Mouse (Mus musculus) heart, embryonic 16.5 days (tissue): ENCODE results near the gene 1810009A15Rik. TPM values are rescaled to one million over a fixed set of nuclear protein-coding genes. Genes with fewer than 3 reads are reported as not detected.

Source experiments
- ATAC-seq: fragments of 200-750 bp; cut with Nextera tagmentation; replicated peaks from 2 replicates; pipeline ENCODE4 v1.8.0; 2017; ENCODE audit warnings: moderate number of reproducible peaks; ENCODE audit not compliant: insufficient read depth, low FRiP score; ENCODE audit errors: extremely low read depth
- H3K27ac ChIP-seq: fragments of 300-500 bp; sonication (generic); 2 replicates; pipeline ENCODE4 v1.5.1; 2014; ENCODE audit warnings: mild to moderate bottlenecking, low read length, control low read depth, moderate library complexity
- H3K27me3 ChIP-seq: fragments of 300-500 bp; sonication (generic); 2 replicates; pipeline ENCODE4 v1.6.1; 2014; ENCODE audit warnings: low read length, mixed read lengths; ENCODE audit not compliant: control insufficient read depth, insufficient read depth
- H3K36me3 ChIP-seq: fragments of 300-500 bp; sonication (generic); 2 replicates; pipeline ENCODE4 v1.6.1; 2014; ENCODE audit not compliant: control insufficient read depth, insufficient read depth
- H3K4me1 ChIP-seq: fragments of 300-500 bp; sonication (generic); 2 replicates; pipeline ENCODE4 v1.6.1; 2014; ENCODE audit warnings: low read length, mixed read lengths; ENCODE audit not compliant: control insufficient read depth, insufficient read depth
- H3K4me2 ChIP-seq: fragments of 300-500 bp; sonication (generic); 2 replicates; pipeline ENCODE4 v1.6.1; 2014; ENCODE audit warnings: low read depth, mild to moderate bottlenecking, control low read depth, low read length
- H3K4me3 ChIP-seq: fragments of 300-500 bp; sonication (generic); 2 replicates; pipeline ENCODE4 v1.5.1; 2014; ENCODE audit warnings: mild to moderate bottlenecking, control low read depth, low read length
- H3K9ac ChIP-seq: fragments of 300-500 bp; sonication (generic); 2 replicates; pipeline ENCODE4 v1.6.1; 2014; ENCODE audit warnings: low read length, control low read depth
- H3K9me3 ChIP-seq: fragments of 300-500 bp; sonication (generic); replicated peaks from 2 replicates; pipeline ENCODE4 v1.6.1; 2016; ENCODE audit warnings: low read length; ENCODE audit not compliant: control insufficient read depth
- WGBS: fragments of 180-500 bp; shearing (Covaris S2); extraction: QIAGEN DNeasy Blood & Tissue Kit; methylation state at CpG from one replicate; pipeline ENCODE4 v1.1.7; 2014; 5-methylcytosine and 5-hydroxymethylcytosine counted together
- polyA plus RNA-seq: library from polyadenylated mRNA; unstranded; fragments of >200 nt; fragmentation: Nextera tagmentation; extraction: Ambion mirVana; gene quantifications from 2 replicates; pipeline ENCODE4 v1.2.1, GENCODE M21; 2015

Gene 1810009A15Rik
- polyA plus RNA-seq, 1 experiment from 2014 or later = 54.5 TPM

- ATAC-seq = peak; percentile 98
Measured at GRCm38 (mm10) chr19:8871267-8872186, 17.1 kb upstream of the 1810009A15Rik start, which contains the start of gene Ubxn1. Gene Ubxn1, plus strand, starts transcription at chr19:8871496.

GRCm38 (mm10) chr19:8872266-8872840, 16.3 kb upstream of the 1810009A15Rik start:
- ATAC-seq = no peak
- Histone ChIP-seq H3K4me2 (peak overlapping the region; percentile 91), H3K27me3 (no peaks in the 10 kb centered on the region), H3K27ac (no peak overlapping the region; the same call in 1 of the 2 replicates), H3K9ac (peak overlapping the region; percentile 95), H3K4me1 (peaks cover 6% of the 10 kb centered on the region), H3K36me3 (peaks cover 35% of the 10 kb centered on the region), H3K4me3 (peak overlapping the region; percentile 87), H3K9me3 (no peaks in the 10 kb centered on the region)
- WGBS = 68% methylated on average over 10 of the region's 10 CpGs

More at GRCm38 (mm10) chr19:8871267-8872186, 17.1 kb upstream of the 1810009A15Rik start, which contains the start of gene Ubxn1:
- H3K36me3 ChIP-seq = peaks cover 31% of the 10 kb centered on the region
- peak within 1 kb of the TSS; percentile 80 for H3K27ac ChIP-seq
- H3K9ac ChIP-seq = peak within 1 kb of the TSS; percentile 95
- WGBS = 2% methylated on average over 59 of the region's 59 CpGs
- peak within 1 kb of the TSS; percentile 91 for H3K4me2 ChIP-seq
- H3K4me1 ChIP-seq = peaks cover 6% of the 10 kb centered on the region
- H3K27me3 ChIP-seq = no peaks in the 10 kb centered on the region
- H3K4me3 ChIP-seq = peak within 1 kb of the TSS; percentile 87
- no peaks in the 10 kb centered on the region for H3K9me3 ChIP-seq

- H3K4me1 ChIP-seq = peaks cover 13% of the 10 kb centered on the region
- no peak for ATAC-seq
- no peak overlapping the region for H3K4me3 ChIP-seq
- H3K27ac ChIP-seq = no peak overlapping the region
- H3K36me3 ChIP-seq = peaks cover 38% of the 10 kb centered on the region
- H3K9me3 ChIP-seq = no peaks in the 10 kb centered on the region
- 85% methylated on average over 7 of the region's 7 CpGs for WGBS
- H3K9ac ChIP-seq = no peak overlapping the region
- H3K27me3 ChIP-seq = no peaks in the 10 kb centered on the region
- no peak overlapping the region for H3K4me2 ChIP-seq
Measured at GRCm38 (mm10) chr19:8875031-8875430, 13.6 kb upstream of the 1810009A15Rik start.

GRCm38 (mm10) chr19:8880311-8881033, 8.2 kb upstream of the 1810009A15Rik start, which contains the start of gene Uqcc3:
Gene Uqcc3, minus strand, starts transcription at chr19:8880923.
- H3K4me1 ChIP-seq = peaks cover 8% of the 10 kb centered on the region
- peak within 1 kb of the TSS; percentile 93 for H3K9ac ChIP-seq
- no peaks in the 10 kb centered on the region for H3K27me3 ChIP-seq
- peaks cover 17% of the 10 kb centered on the region for H3K36me3 ChIP-seq
- peak; percentile 92 for ATAC-seq
- WGBS = under 1% methylated on average over 42 of the region's 42 CpGs
- H3K4me3 ChIP-seq = peak within 1 kb of the TSS; percentile 95
- peak within 1 kb of the TSS; percentile 85 for H3K4me2 ChIP-seq
- H3K27ac ChIP-seq = peak within 1 kb of the TSS; percentile 92
- H3K9me3 ChIP-seq = no peaks in the 10 kb centered on the region

- peak overlapping the region; percentile 85 for H3K4me2 ChIP-seq
- no peaks in the 10 kb centered on the region for H3K27me3 ChIP-seq
- peaks cover 8% of the 10 kb centered on the region for H3K4me1 ChIP-seq
- WGBS = 14% methylated on average over 3 of the region's 3 CpGs
- H3K27ac ChIP-seq = peak overlapping the region; percentile 32; the same call in 1 of the 2 replicates
- H3K4me3 ChIP-seq = peak overlapping the region; percentile 95
- peaks cover 12% of the 10 kb centered on the region for H3K36me3 ChIP-seq
- peak overlapping the region; percentile 93 for H3K9ac ChIP-seq
- no peaks in the 10 kb centered on the region for H3K9me3 ChIP-seq
- no peak for ATAC-seq
Measured at GRCm38 (mm10) chr19:8881034-8881392, 7.6 kb upstream of the 1810009A15Rik start.

GRCm38 (mm10) chr19:8883616-8884015, 5.0 kb upstream of the 1810009A15Rik start, which contains the start of the genes Lbhd1 and Gm49403:
Gene Lbhd1, plus strand, starts transcription at chr19:8883732.
Gene Gm49403, plus strand, starts transcription at chr19:8883930.
- no peak within 1 kb of the TSS for H3K4me2 ChIP-seq
- H3K9me3 ChIP-seq = no peaks in the 10 kb centered on the region
- no peak for ATAC-seq
- H3K27me3 ChIP-seq = no peaks in the 10 kb centered on the region
- peaks cover 16% of the 10 kb centered on the region for H3K4me1 ChIP-seq
- H3K27ac ChIP-seq = no peak within 1 kb of the TSS
- no peak within 1 kb of the TSS for H3K9ac ChIP-seq
- no peaks in the 10 kb centered on the region for H3K36me3 ChIP-seq
- no peak within 1 kb of the TSS for H3K4me3 ChIP-seq
- WGBS = 67% methylated on average over 3 of the region's 3 CpGs

GRCm38 (mm10) chr19:8886916-8887584, 1.6 kb upstream of the 1810009A15Rik start:
- Histone ChIP-seq H3K4me1 (peaks cover 12% of the 10 kb centered on the region), H3K9ac (no peak overlapping the region), H3K27me3 (no peaks in the 10 kb centered on the region), H3K9me3 (no peaks in the 10 kb centered on the region), H3K4me3 (no peak overlapping the region), H3K36me3 (peaks cover 5% of the 10 kb centered on the region; the same call in 1 of the 2 replicates), H3K27ac (no peak overlapping the region), H3K4me2 (peak overlapping the region; percentile 82; the same call in 1 of the 2 replicates)
- ATAC-seq = no peak
- WGBS = 38% methylated on average over 1 of the region's 1 CpGs
